Mouse (Mus musculus) neural tube, embryonic 12.5 days (tissue): ENCODE measurements at regions not wholly inside any gene's neighbourhood (a gene's known extent, or its start where the extent isn't known, plus 50 kb on each side); places are given as distances from the start of the nearest gene placed in this dataset. TPM values are rescaled to one million over a fixed set of nuclear protein-coding genes. Genes with fewer than 3 reads are reported as not detected.

Experiments
- ATAC-seq: fragments of 200-750 bp; cut with Nextera tagmentation; 2 replicates; pipeline ENCODE4 v1.8.0; 2017; ENCODE audit warnings: low read depth, mild to moderate bottlenecking, moderate TSS enrichment, moderate library complexity; ENCODE audit not compliant: low FRiP score
- H3K27ac ChIP-seq: fragments of 300-500 bp; sonication (generic); 2 replicates; pipeline ENCODE4 v1.5.1; 2016
- H3K27me3 ChIP-seq: fragments of 300-500 bp; sonication (generic); replicated peaks from 2 replicates; pipeline ENCODE4 v1.6.1; 2016; ENCODE audit warnings: mild to moderate bottlenecking
- H3K36me3 ChIP-seq: fragments of 300-500 bp; sonication (generic); 2 replicates; pipeline ENCODE4 v1.6.1; 2016; ENCODE audit warnings: mild to moderate bottlenecking
- H3K4me1 ChIP-seq: fragments of 300-500 bp; sonication (generic); 2 replicates; pipeline ENCODE4 v1.6.1; 2016
- H3K4me2 ChIP-seq: fragments of 300-500 bp; sonication (generic); replicated peaks from 2 replicates; pipeline ENCODE4 v1.6.1; 2016; ENCODE audit warnings: mild to moderate bottlenecking
- H3K4me3 ChIP-seq: fragments of 300-500 bp; sonication (generic); 2 replicates; pipeline ENCODE4 v1.5.1; 2016
- H3K9ac ChIP-seq: fragments of 300-500 bp; sonication (generic); 2 replicates; pipeline ENCODE4 v1.6.1; 2016; ENCODE audit warnings: mild to moderate bottlenecking
- H3K9me3 ChIP-seq: fragments of 300-500 bp; sonication (generic); 2 replicates; pipeline ENCODE4 v1.6.1; 2016; ENCODE audit warnings: mild to moderate bottlenecking
- WGBS: fragments of 180-500 bp; shearing (Covaris S2); methylation state at CpG from one replicate; pipeline ENCODE4 v1.1.7; 2016; 5-methylcytosine and 5-hydroxymethylcytosine counted together
- microRNA-seq: library from miRNA; unstranded; fragments of <30 nt; microRNA quantifications from one replicate; pipeline ENCODE4, GENCODE M21; 2017

- no peak for ATAC-seq
- H3K4me1 ChIP-seq: no peaks in the 10 kb centered on the region
- no peak overlapping the region for H3K27ac ChIP-seq
- no peaks in the 10 kb centered on the region for H3K36me3 ChIP-seq
- WGBS: 92% methylated on average over 2 of the region's 2 CpGs
- no peaks in the 10 kb centered on the region for H3K27me3 ChIP-seq
- H3K4me3 ChIP-seq: no peak overlapping the region
- no peak overlapping the region for H3K4me2 ChIP-seq
- H3K9ac ChIP-seq: no peak overlapping the region
- H3K9me3 ChIP-seq: no peaks in the 10 kb centered on the region
These were observed 367.0 kb upstream of the Kif2b start for GRCm38 (mm10) chr11:91944336-91944735.

Small RNA genes lying in the stretch of these regions (microRNA-seq; reads per million reads assigned to microRNA genes)
- not detected for gene Gm22702
